Mouse (Mus musculus) kidney, adult 11 months (tissue): ENCODE data around the gene Gm7942.
"Not testable (repeated sequence)": the region's sequence is repeated elsewhere in the genome, so short reads cannot be mapped to it uniquely, and the experiment has no call there.

Source experiments
- DNase-seq: peaks from one replicate; pipeline ENCODE4 v3.0.0; 2022

Gene Gm7942

GRCm38 (mm10) chr5:95106638-95107037 lies at the start of gene Gm7942:
Gene Gm7942, plus strand, starts transcription at chr5:95106938.
- not testable (repeated sequence) for DNase-seq
